Mouse (Mus musculus) forelimb bud, embryonic 11.5 days (tissue): ENCODE data around the gene Wdr19.
A peak's percentile ranks its signal among the peaks of the same experiment; 100 is the strongest.

ENCODE experiments used
- DNase-seq: peaks from one replicate; pipeline ENCODE4 v3.0.0-alpha.2; 2012; ENCODE audit warnings: low read depth, low spot score

The Wdr19 gene

GRCm38 (mm10) chr5:65199346-65200128 is at the start of gene Wdr19:
Wdr19 (plus strand) TSS chr5:65199696.
- DNase-seq = peak; percentile 99

- DNase-seq = no peak
These were observed 49.8 kb upstream of the Wdr19 start for GRCm38 (mm10) chr5:65149706-65150105.

- no peak for DNase-seq
These were observed 49.0 kb upstream of the Wdr19 start for GRCm38 (mm10) chr5:65150376-65150955.

- no peak for DNase-seq
These were observed 48.2 kb upstream of the Wdr19 start for GRCm38 (mm10) chr5:65151276-65151675.

- no peak for DNase-seq
These were observed 47.7 kb upstream of the Wdr19 start for GRCm38 (mm10) chr5:65151767-65152166.

GRCm38 (mm10) chr5:65154287-65154686 is 45.2 kb upstream of the Wdr19 start:
- DNase-seq = no peak

- no peak for DNase-seq
These were observed 42.6 kb upstream of the Wdr19 start for GRCm38 (mm10) chr5:65156853-65157252.

- DNase-seq = no peak
These were observed 41.8 kb upstream of the Wdr19 start for GRCm38 (mm10) chr5:65157412-65158381.

GRCm38 (mm10) chr5:65158696-65159305 is 40.7 kb upstream of the Wdr19 start:
- no peak for DNase-seq

GRCm38 (mm10) chr5:65163001-65163400 is 36.5 kb upstream of the Wdr19 start:
- DNase-seq = no peak

- DNase-seq = no peak
These were observed 35.9 kb upstream of the Wdr19 start for GRCm38 (mm10) chr5:65163489-65164092.

GRCm38 (mm10) chr5:65170206-65170605 is 29.3 kb upstream of the Wdr19 start:
- no peak for DNase-seq

GRCm38 (mm10) chr5:65175035-65175917 is 24.2 kb upstream of the Wdr19 start:
- no peak for DNase-seq

- no peak for DNase-seq
These were observed 23.5 kb upstream of the Wdr19 start for GRCm38 (mm10) chr5:65175918-65176484.

- peak; percentile 40 for DNase-seq
These were observed 22.4 kb upstream of the Wdr19 start for GRCm38 (mm10) chr5:65177026-65177514.

GRCm38 (mm10) chr5:65178477-65178876 is 21.0 kb upstream of the Wdr19 start:
- DNase-seq = no peak

- DNase-seq = no peak
These were observed 18.2 kb upstream of the Wdr19 start for GRCm38 (mm10) chr5:65181160-65181793.

GRCm38 (mm10) chr5:65181794-65182169 is 17.7 kb upstream of the Wdr19 start:
- no peak for DNase-seq

GRCm38 (mm10) chr5:65182268-65182667 is 17.2 kb upstream of the Wdr19 start:
- DNase-seq = no peak
